Mouse (Mus musculus): ENCODE data around the gene Zc3h6.
A peak's percentile ranks its signal among the peaks of the same experiment; 100 is the strongest.

The Zc3h6 gene

DNA sequence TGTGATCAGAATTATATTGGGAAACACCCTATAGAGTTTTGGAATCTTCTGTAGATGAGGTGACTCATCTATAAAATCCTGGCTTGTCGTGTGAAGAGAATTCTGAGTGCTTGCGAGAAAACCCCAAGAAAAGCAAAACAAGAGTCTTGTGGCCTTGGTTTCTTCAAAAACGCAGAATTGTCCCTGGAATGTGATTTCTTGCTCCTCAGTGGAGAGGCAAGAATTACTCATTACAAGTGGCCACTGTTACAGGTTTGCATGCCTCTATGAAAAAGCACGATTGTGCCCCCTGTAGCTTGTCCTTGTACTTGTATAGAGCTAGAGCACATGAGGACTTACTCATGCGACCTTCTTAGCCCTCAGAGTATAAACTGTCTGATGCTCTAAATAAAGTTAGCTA lies 68.2 kb downstream of the Zc3h6 start:
- DNase-seq (ENCODE audit: low read depth, low spot score), result no peak

DNA sequence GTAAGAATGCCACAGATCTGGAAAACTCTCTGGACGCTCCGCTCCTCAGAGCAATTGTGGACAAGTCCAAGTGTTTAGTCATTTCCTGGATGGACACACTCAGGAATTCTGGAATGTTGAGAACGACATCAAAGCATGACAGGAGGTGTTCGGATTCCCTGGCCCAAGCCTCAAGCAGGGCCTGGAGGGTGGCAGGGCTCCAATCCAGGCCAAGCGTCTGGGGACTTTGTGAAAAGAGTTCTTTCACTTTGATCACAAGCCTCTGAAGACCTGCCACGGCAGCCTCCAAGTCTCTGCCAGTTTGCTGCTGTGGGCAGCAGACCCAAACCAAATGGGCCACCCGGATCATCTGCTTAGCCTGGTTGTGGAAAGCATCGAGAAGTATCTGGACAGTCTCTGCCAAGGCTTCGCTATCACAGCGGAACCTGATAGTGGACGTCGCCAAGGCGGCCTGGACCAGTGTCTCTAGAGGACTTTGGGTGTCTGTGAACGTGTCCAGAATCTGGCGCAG lies 71.3 kb downstream of the Zc3h6 start:
- no peak for DNase-seq (ENCODE audit: low read depth, low spot score)

DNA sequence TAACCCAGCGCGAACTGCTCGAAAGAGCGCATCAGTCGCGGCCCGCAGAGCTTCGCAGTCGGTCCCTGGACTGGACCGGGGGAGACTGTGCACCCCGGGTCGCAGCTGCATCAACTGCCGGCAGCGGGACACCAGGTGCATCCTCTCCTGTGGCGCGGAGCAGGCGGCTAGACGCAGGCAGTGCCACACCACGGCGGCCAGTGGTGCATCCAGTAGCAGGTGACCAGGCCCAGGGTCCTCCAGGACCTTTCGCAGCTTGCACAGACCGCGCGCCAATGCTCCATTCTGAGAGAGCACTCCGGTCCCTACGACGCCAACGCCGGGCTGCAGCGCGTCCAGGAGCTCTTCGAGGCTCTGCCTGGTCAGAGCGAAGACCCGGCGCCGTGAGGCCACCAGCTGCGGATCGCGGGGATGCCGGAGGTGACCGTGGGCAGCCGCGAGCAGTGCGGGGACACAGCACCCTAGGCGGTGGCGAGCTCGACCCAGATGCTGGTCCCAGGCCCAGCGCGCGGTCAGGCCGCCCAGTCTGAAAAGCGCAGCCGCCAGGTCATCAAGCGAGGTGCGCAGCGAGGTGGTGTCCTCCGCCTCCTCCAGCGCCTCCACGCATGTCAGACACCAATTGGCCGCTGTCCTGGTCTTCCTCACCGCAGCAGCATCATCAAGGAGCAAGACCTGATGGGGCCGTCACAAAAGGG lies 71.9 kb downstream of the Zc3h6 start:
- no peak for DNase-seq (ENCODE audit: low read depth, low spot score)

DNA sequence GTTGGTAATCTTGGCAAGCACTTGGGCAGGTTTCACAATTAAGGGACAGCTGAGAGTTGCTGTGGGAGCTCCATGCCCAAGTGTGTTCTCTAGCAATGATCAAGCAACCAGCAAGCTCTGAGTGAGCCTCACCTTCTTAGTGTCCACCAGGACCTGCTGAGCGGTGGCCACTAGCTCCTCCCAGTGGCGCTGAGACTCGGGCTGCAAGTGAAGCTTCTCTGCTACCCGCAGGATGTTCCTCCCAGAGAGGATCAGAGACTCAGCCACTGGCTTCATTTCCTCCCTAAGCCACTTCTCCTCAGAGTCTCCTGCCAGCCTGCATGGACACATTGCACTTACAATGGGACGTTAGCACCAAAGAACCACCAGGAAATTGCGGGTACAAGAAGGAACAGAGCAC lies 73.4 kb downstream of the Zc3h6 start:
- DNase-seq (ENCODE audit: low read depth, low spot score), result no peak

DNA sequence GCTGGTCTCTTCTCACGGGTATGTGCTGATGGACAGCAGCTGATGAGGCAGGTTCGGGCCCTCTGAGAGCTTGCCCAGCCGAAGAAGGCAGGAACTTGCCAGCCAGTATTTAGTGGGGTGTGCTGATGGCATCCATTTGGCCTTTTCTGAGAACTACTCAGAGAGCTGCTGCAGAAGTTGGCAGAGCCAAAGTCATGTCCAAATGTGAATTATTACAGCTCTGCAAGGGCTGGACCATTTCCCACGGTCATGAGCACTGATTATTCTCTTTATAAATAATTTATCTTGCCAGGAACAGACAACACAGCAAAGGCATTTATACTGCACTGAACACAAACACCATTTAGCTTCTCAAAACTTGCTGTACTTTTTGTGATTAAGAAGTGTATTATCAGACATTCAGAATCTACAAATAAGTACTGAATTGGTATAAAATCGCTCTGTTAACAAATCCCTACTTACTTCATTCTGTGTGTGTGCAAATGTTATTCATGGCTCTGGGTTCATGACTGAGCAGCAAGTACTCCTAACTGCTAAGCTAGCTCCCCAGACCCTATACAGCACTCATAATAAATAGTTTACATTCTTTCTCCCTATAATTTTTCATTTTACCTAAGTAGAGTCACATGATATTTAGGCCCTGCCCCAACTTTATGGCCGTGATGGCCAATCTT lies 79.1 kb downstream of the Zc3h6 start:
- DNase-seq (ENCODE audit: low read depth, low spot score), result no peak

DNA sequence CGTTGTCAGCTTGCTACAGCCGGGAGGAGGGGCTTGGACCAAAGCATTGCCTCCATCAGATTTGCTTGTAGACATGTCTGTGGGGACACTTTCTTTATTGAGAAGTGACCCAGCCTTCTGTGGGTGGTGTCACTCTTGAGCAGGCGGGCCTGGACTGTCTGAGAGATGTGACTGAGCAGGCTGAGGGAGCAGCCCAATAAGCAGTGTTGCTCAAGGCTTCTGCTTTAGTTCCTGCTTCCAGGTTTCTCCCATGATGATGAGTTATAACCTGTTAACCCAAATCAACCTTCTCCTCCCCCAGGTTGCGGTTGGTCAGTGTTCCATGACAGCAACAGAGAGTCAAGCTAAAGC lies 79.6 kb downstream of the Zc3h6 start:
- DNase-seq (ENCODE audit: low read depth, low spot score), result no peak

DNA sequence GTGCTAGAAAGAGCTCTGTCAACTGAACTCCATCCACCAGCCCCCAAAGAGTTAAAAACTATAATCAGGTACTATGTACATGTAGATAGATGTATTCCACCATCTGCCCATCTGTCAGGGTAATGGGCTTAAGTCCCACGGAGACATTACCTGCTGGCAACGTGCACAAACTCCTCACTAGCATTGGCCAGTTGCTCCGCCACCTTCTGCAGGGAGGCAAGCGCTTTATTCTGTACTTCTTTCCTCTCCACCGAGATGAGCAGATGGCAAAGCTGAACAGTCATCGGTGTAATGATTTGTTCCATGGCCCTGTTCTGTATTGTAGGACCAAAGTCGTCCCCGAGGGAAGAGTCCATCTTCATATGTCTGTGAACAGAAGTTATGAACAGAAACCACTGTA lies 80.6 kb downstream of the Zc3h6 start, which contains the start of gene Vinac1:
TSS of gene Vinac1 (minus strand) at position 362 of the 400 bp plus-strand sequence.
- no peak for DNase-seq (ENCODE audit: low read depth, low spot score)

DNA sequence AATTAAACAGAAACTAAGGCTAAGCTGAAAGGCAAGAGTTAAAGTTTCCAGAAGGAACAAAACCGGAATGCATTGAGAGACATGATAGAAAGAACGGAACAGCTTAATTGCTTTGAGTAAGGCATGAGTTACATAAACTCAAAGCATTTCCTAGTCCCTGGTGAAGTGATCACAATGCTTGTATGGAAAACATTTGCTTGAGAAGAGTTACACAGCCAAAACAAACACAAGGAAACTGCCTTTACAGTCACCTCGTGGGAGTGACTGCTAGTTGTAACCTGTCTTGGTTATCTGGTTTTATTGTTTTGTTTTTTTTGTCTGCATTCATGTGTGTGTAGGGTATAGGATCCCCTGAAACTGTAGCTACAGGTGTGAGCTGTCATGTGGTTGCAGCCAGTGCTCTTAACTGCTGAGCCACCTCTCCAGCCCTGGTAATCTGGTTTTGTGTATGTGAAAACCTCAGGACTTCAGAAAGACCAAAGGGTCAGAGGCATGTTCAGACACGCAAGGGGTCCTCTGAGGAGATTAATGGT lies 85.3 kb downstream of the Zc3h6 start:
- DNase-seq (ENCODE audit: low read depth, low spot score), result no peak

DNA sequence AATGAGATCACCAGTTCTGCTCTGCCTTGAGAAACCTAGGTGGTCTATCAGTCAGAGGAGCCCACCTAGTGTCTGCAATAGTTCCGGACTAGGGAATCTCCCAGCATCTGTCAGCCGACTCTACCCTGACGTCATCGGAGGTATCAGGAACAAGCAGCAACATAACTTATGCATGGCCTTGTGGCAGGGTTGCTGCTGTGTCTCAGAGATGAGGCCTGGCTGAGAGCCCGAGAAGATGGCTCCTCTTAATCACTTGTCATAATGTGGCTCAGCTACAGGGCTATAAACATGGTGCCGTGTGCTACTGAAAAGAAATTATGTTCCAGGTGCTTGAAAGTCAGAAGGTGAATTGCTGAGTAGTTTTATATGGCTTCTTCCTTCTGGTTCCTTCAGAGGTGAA lies 88.5 kb downstream of the Zc3h6 start:
- no peak for DNase-seq (ENCODE audit: low read depth, low spot score)

DNA sequence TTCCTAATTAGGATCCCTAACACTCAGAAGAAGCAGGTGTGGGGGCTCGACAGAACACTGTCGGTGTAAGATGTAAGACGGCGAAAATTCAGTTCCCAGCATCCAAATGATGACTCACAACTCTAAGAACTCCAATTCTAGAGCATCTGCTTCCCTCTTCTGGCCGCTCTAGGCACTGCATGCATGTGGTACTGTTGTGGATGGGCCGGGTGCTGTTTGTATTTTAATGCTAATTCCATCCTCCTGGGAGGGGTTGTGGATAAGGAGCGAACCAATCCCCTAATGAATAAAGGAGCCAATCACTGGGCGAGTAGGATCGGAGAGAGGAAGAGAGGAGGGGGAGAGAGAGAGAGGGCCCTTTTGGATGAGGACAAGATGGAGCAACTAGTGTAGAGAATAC lies 89.4 kb downstream of the Zc3h6 start:
- DNase-seq (ENCODE audit: low read depth, low spot score), result no peak

DNA sequence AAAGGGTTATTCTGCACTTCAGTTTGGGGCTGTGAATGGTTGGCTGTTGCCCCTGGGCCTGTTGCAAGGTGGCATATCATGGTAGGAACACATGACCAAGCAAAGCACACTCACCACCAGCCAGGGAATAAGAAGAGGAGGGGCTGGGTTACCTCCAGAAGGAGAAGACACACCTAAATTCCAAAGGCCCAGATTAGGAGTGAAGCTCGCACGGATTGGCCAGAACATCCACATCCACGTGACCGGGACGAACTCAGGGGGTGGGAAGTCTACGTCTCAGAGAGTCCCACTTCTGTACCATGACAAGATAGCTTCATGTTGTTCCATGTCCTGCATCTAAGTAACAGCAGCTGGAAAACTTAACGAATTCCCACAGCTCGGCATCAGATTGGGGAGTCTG lies 90.1 kb downstream of the Zc3h6 start:
- no peak for DNase-seq (ENCODE audit: low read depth, low spot score)

DNA sequence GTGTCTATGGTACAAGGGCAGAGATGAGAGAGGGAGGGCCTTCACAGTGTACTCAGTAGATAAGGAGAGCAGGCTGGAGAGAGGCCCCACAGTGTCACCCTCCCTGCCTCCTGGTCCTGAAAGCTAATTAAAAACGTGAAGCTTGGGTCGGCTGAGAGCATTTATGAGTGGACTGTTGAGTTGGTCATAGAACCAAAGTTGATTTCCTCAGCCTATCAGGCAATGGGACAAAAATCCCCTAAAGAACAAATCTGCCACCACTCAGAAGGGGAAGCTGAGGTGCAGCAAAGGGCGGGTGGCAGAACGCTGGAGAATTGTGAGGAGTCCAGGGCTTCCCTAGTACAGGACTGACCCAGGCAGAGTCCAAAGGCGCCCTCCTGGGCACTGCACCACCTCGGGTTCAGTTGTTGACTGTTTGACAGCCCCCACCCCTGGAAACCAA lies 90.7 kb downstream of the Zc3h6 start:
- no peak for DNase-seq (ENCODE audit: low read depth, low spot score)

DNA sequence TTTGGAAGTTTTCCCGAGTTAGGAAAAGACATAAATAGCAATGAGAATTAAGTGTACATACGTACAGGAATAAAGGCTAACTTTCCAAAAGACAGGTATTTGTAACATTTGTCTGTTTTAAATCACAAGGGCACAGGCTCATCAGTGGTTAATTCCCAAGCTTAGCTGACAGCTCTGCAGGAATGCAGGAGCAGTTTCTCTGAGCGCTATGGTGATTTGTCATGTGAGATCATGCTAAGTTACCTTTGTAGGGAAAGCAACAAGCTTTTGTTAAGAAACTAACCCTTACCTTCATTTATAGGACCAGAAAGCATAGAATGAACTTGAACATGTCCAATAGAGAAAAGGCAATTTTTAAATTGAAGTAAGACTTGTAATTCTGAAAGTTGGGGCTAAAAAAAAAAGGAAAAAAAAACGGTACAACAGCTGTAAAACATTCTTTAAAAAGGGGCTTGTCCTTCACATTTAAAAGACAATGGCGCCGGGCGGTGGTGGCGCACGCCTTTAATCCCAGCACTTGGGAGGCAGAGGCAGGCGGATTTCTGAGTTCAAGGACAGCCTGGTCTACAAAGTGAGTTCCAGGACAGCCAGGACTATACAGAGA lies 94.4 kb downstream of the Zc3h6 start:
- DNase-seq (ENCODE audit: low read depth, low spot score), result no peak

DNA sequence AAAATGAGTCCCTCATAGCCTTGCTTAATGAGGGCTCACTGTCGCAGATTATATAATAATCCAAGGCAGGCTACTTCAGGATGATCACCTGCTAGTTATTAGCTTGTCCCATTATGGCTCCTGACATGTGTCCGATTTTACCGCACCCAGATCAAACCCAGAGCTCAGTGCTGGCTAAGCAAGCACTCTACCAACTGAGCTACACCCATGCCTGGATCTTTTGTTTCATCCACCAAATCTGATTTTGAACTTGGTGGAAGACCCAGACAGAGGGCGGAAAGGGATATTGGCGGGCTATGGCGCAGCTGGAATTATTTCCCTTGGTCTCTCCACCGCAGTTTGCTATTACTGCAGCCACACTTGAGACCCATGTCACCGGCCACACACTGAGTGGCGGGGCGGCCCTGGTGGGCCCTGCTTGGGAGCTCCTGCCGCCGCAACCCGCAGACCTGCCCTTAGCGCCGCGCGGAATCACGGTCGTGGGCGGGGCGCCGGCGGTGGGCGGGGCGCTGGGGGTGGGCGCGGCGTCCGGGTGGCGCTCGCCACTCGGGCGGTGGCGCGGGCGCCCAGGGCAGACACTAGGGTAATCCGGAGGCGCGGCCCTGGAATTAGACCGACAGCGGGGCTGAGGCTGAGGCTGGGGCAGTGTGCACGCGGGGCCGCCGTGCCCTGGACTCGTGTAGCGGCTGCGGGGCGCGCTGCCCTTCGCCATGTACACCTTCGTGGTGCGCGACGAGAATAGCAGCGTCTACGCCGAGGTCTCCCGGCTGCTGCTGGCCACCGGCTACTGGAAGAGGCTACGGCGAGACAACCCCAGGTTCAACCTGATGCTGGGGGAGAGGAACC lies 98.5 kb downstream of the Zc3h6 start, which contains the start of gene Ttl:
TSS of gene Ttl (plus strand) at position 506 of the 846 bp plus-strand sequence.
- peak; percentile 36 for DNase-seq (ENCODE audit: low read depth, low spot score)

DNA sequence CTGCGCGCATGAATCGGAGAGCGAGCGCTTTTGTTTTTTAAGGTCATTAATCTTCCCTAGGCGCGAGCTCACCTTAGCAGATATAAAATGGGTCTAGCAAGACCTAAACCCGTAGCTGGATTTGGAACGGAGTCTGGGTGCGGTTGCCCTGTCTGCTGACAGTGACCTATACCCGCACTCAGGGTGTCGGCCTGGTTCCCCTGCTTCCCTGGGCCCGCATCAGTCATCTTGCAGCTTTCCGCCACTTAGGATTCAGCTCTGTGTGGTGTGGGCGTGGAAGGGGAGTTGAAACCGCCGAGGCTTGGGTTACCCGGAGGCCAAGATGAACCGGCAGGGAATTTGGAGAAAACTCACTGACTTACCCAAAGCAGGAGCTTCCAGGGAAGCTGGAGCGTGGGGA lies 99.1 kb downstream of the Zc3h6 start:
- DNase-seq (ENCODE audit: low read depth, low spot score), result peak; percentile 14

Measured in brain, embryonic 18.5 days (tissue).